Mouse (Mus musculus) liver, embryonic 14.5 days (tissue): ENCODE data around the gene Dhrs2. TPM values are rescaled to one million over a fixed set of nuclear protein-coding genes. Genes with fewer than 3 reads are reported as not detected.
A peak's percentile ranks its signal among the peaks of the same experiment; 100 is the strongest.

Source experiments
- ATAC-seq: fragments of 200-750 bp; cut with Nextera tagmentation; 2 replicates; pipeline ENCODE4 v1.8.0; 2017; ENCODE audit warnings: moderate number of reproducible peaks, mild to moderate bottlenecking, moderate library complexity; ENCODE audit not compliant: insufficient read depth
- DNase-seq, 3 experiments: peaks; one replicate each; pipeline ENCODE4 v3.0.0-alpha.2; 2012 to 2013; ENCODE audit warnings: low read depth in 3 of 3, low spot score in 3 of 3
- H3K27ac ChIP-seq: fragments of 300-500 bp; sonication (generic); 2 replicates; pipeline ENCODE4 v1.5.1; 2014; ENCODE audit warnings: moderate library complexity, mild to moderate bottlenecking, control low read depth, inconsistent platforms
- H3K27me3 ChIP-seq: fragments of 300-500 bp; sonication (generic); 2 replicates; pipeline ENCODE4 v1.6.1; 2014; ENCODE audit warnings: mild to moderate bottlenecking, low read length, moderate library complexity; ENCODE audit not compliant: control insufficient read depth, insufficient read depth
- H3K36me3 ChIP-seq: fragments of 300-500 bp; sonication (generic); replicated peaks from 2 replicates; pipeline ENCODE4 v1.6.1; 2014; ENCODE audit warnings: low read depth; ENCODE audit not compliant: control insufficient read depth, insufficient read depth
- H3K4me1 ChIP-seq, 2 experiments: fragments of 200-500 bp in 1 of 2; fragments of 300-500 bp in 1 of 2; sonication (generic) in 1 of 2; replicated peaks; 2 replicates each; pipeline ENCODE4 v1.6.1; 2012 to 2014; ENCODE audit warnings: antibody characterized with exemption in 1 of 2, inconsistent platforms in 1 of 2, low read length in 1 of 2; ENCODE audit not compliant: control insufficient read depth in 2 of 2, insufficient read depth in 2 of 2
- H3K4me2 ChIP-seq: fragments of 300-500 bp; sonication (generic); 2 replicates; pipeline ENCODE4 v1.6.1; 2014; ENCODE audit warnings: low read depth, mild to moderate bottlenecking, control low read depth, moderate library complexity
- H3K4me3 ChIP-seq, 2 experiments: fragments of 200-500 bp in 1 of 2; fragments of 300-500 bp in 1 of 2; sonication (generic) in 1 of 2; 2 replicates each; pipeline ENCODE4 v1.5.1; 2012 to 2014; ENCODE audit warnings: low read depth in 2 of 2, low read length in 2 of 2, mild to moderate bottlenecking in 2 of 2, control low read depth in 1 of 2, inconsistent platforms in 1 of 2, moderate library complexity in 1 of 2; ENCODE audit not compliant: insufficient read depth in 1 of 2
- H3K9ac ChIP-seq: fragments of 300-500 bp; sonication (generic); replicated peaks from 2 replicates; pipeline ENCODE4 v1.6.1; 2014; ENCODE audit warnings: mild to moderate bottlenecking, control low read depth, moderate library complexity
- H3K9me3 ChIP-seq: fragments of 300-500 bp; sonication (generic); 2 replicates; pipeline ENCODE4 v1.6.1; 2016; ENCODE audit warnings: low read length, mixed read lengths; ENCODE audit not compliant: control insufficient read depth
- CTCF ChIP-seq: IDR thresholded peaks from 2 replicates; pipeline ENCODE4 v1.5.1; 2016; ENCODE audit warnings: antibody characterized with exemption, low read depth, control low read depth
- EP300 ChIP-seq: IDR thresholded peaks from 2 replicates; pipeline ENCODE4 v1.6.1; 2016; ENCODE audit warnings: antibody characterized with exemption, low read depth
- WGBS: fragments of 180-500 bp; shearing (Covaris S2); extraction: QIAGEN DNeasy Blood & Tissue Kit; methylation state at CpG from one replicate; pipeline ENCODE4 v1.1.7; 2014; ENCODE audit not compliant: insufficient replicate concordance; 5-methylcytosine and 5-hydroxymethylcytosine counted together
- polyA plus RNA-seq, 2 experiments: library from polyadenylated mRNA; depleted of rRNA in 1 of 2; stranded (reverse) in 1 of 2; unstranded in 1 of 2; fragments of >200 nt; fragmentation: Nextera tagmentation in 1 of 2; extraction: Ambion mirVana in 1 of 2; gene quantifications; 2 replicates each; pipeline versions ENCODE4 v1.2.1 to v1.2.3; 2012 to 2014

The Dhrs2 gene
- polyA plus RNA-seq, 2 experiments, result 0.06 TPM; not detected in 1

- Histone ChIP-seq H3K4me3 (no peak overlapping the region), H3K27ac (no peak overlapping the region), H3K36me3 (no peaks in the 10 kb centered on the region), H3K4me2 (no peak overlapping the region), H3K4me1 (no peaks in the 10 kb centered on the region), H3K27me3 (no peaks in the 10 kb centered on the region), H3K9me3 (no peaks in the 10 kb centered on the region), H3K9ac (no peak overlapping the region)
- ATAC-seq (no peak), DNase-seq (no peak)
- WGBS, result 61% methylated on average over 2 of the region's 2 CpGs
- TF ChIP-seq CTCF, result no peak
- TF ChIP-seq EP300, result no peak
Observed at GRCm38 (mm10) chr14:55208306-55208705, 13.5 kb upstream of the Dhrs2 start.

- Histone ChIP-seq H3K27ac (no peak overlapping the region), H3K27me3 (no peaks in the 10 kb centered on the region), H3K36me3 (no peaks in the 10 kb centered on the region), H3K4me2 (no peak overlapping the region), H3K4me1 (no peaks in the 10 kb centered on the region), H3K4me3 (no peak overlapping the region), H3K9me3 (no peaks in the 10 kb centered on the region), H3K9ac (no peak overlapping the region)
- DNase-seq, result no peak
- WGBS, result 69% methylated on average over 3 of the region's 3 CpGs
- TF ChIP-seq CTCF (no peak), EP300 (no peak)
- ATAC-seq, result no peak
Observed at GRCm38 (mm10) chr14:55213621-55214020, 8.2 kb upstream of the Dhrs2 start.

GRCm38 (mm10) chr14:55214507-55214906, 7.3 kb upstream of the Dhrs2 start:
- Histone ChIP-seq H3K27ac (no peak overlapping the region), H3K36me3 (no peaks in the 10 kb centered on the region), H3K4me3 (no peak overlapping the region), H3K27me3 (no peaks in the 10 kb centered on the region), H3K4me1 (no peaks in the 10 kb centered on the region), H3K9me3 (no peaks in the 10 kb centered on the region), H3K4me2 (no peak overlapping the region), H3K9ac (no peak overlapping the region)
- DNase-seq (peak; percentile 20 to 27 (median 26)), ATAC-seq (no peak)
- TF ChIP-seq EP300 (no peak), CTCF (peak; percentile 81)
- WGBS, result 39% methylated on average over 4 of the region's 4 CpGs

GRCm38 (mm10) chr14:55223172-55223571, 1.4 kb downstream of the Dhrs2 start:
- ATAC-seq, result no peak
- WGBS, result 23% methylated on average over 1 of the region's 1 CpGs
- no peaks in the 10 kb centered on the region for H3K27me3 ChIP-seq
- H3K9me3 ChIP-seq, result no peaks in the 10 kb centered on the region
- no peak for DNase-seq
- no peaks in the 10 kb centered on the region for H3K36me3 ChIP-seq
- no peak for TF ChIP-seq CTCF
- no peak for TF ChIP-seq EP300
- H3K9ac ChIP-seq, result no peak overlapping the region
- H3K4me3 ChIP-seq, result no peak overlapping the region
- H3K27ac ChIP-seq, result no peak overlapping the region
- H3K4me1 ChIP-seq, result no peaks in the 10 kb centered on the region
- H3K4me2 ChIP-seq, result no peak overlapping the region

GRCm38 (mm10) chr14:55234639-55235038, 12.8 kb downstream of the Dhrs2 start:
- Histone ChIP-seq H3K4me3 (no peak overlapping the region), H3K4me1 (no peaks in the 10 kb centered on the region), H3K9ac (no peak overlapping the region), H3K4me2 (no peak overlapping the region), H3K27ac (no peak overlapping the region), H3K9me3 (no peaks in the 10 kb centered on the region), H3K27me3 (no peaks in the 10 kb centered on the region), H3K36me3 (no peaks in the 10 kb centered on the region)
- DNase-seq, result no peak
- no peak for ATAC-seq
- TF ChIP-seq CTCF (no peak), EP300 (no peak)
- 71% methylated on average over 11 of the region's 11 CpGs for WGBS

GRCm38 (mm10) chr14:55236685-55237084, 14.9 kb downstream of the Dhrs2 start:
- TF ChIP-seq CTCF, result no peak
- ATAC-seq, result no peak
- DNase-seq, result no peak
- no peaks in the 10 kb centered on the region for H3K36me3 ChIP-seq
- WGBS, result 18% methylated on average over 2 of the region's 2 CpGs
- H3K9me3 ChIP-seq, result no peaks in the 10 kb centered on the region
- H3K9ac ChIP-seq, result no peak overlapping the region
- H3K4me2 ChIP-seq, result no peak overlapping the region
- no peaks in the 10 kb centered on the region for H3K4me1 ChIP-seq
- H3K27ac ChIP-seq, result no peak overlapping the region
- H3K4me3 ChIP-seq, result no peak overlapping the region
- H3K27me3 ChIP-seq, result no peaks in the 10 kb centered on the region
